Mouse (Mus musculus) neural tube, postnatal 0 days (tissue): ENCODE measurements around the gene Plg. TPM values are rescaled to one million over a fixed set of nuclear protein-coding genes. Genes with fewer than 3 reads are reported as not detected.

Source experiments
- polyA plus RNA-seq: library from polyadenylated mRNA; unstranded; fragments of >200 nt; fragmentation: Nextera tagmentation; extraction: Ambion mirVana; gene quantifications from 2 replicates; pipeline ENCODE4 v1.2.1, GENCODE M21; 2015

The Plg gene
- polyA plus RNA-seq, result 0.17 and 0.19 TPM in 2 replicates

DNA sequence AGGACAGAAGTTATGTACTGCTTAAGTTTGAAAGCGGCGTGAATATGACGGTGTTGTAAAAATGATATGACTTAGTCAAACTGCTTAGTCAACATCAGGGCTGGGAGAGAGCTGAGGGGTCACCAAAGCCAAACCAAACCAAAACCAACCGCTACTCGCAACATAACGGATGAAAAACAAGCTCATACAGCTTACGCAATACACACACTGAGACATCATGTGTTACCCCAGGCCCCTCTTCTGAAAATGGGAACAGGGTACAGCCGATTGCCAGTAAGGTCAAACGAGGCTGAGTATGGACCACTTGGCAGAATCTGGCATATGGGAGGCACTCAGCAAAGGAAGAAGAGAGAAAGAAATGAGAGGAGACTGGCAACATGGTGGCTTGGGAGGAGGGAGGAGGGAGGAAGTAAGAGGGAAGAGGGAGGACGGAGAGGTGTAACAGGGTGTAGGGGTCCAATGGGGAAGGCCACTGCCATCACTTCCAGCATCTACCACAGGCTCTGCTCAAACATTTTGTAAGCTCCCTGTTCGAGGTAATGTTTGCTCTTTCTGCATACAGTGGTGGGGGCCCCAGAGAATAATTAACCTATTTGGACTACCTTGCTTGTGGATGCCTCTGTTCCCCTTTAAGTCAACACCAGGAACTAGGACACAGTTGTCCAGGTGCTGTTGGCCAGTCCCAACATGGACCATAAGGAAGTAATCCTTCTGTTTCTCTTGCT is at the start of gene Plg:
Gene Plg, plus strand, starts transcription at position 628 of the 725 bp plus-strand sequence.

Other genes with a start within 250 kb of the Plg start
- gene Map3k4, start 59.8 kb upstream of the Plg start, polyA plus RNA-seq, result 56.0 and 68.1 TPM in 2 replicates
- gene Slc22a3, start 129.1 kb downstream of the Plg start, polyA plus RNA-seq, result 2.3 and 2.8 TPM in 2 replicates
- 0.20 and 0.22 TPM in 2 replicates for gene Slc22a2, start 205.5 kb downstream of the Plg start, polyA plus RNA-seq